Mouse (Mus musculus) bone marrow, adult 2 months (tissue): ENCODE measurements around the gene Dnase1l3.
"Not testable (repeated sequence)": the region's sequence is repeated elsewhere in the genome, so short reads cannot be mapped to it uniquely, and the experiment has no call there.

Experiments
- CTCF ChIP-seq: fragments of 200-500 bp; IDR thresholded peaks from 2 replicates; pipeline ENCODE4 v1.5.1; 2011; ENCODE audit warnings: low read length, control low read depth; ENCODE audit not compliant: control insufficient read depth, insufficient read depth
- POLR2A ChIP-seq: fragments of 200-500 bp; IDR thresholded peaks from 2 replicates; pipeline ENCODE4 v1.6.1; 2011; ENCODE audit warnings: low read depth, mild to moderate bottlenecking, control low read depth, low read length, borderline replicate concordance; ENCODE audit not compliant: control insufficient read depth

DNA sequence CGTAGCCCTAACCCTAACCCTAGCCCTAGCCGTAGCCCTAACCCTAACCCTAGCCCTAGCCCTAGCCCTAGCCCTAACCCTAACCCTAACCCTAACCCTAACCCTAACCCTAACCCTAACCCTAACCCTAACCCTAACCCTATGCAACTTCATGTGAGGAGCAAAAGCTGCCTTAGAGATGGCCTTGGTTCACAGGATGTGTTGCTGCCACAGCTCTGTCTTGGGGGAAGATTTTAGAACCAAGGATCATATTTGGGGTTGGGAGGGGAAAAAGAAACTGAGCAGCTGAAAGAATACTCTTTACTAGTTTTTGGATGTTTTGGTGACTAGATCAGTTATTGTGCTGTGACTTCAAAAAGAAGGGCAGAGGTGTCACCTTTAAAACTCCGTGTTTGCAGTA is 11.7 kb upstream of the Dnase1l3 start:
- TF ChIP-seq POLR2A, CTCF: not testable (repeated sequence)
